ENCODE assay signal across 9 mouse cellular contexts in the genomic region with DNA sequence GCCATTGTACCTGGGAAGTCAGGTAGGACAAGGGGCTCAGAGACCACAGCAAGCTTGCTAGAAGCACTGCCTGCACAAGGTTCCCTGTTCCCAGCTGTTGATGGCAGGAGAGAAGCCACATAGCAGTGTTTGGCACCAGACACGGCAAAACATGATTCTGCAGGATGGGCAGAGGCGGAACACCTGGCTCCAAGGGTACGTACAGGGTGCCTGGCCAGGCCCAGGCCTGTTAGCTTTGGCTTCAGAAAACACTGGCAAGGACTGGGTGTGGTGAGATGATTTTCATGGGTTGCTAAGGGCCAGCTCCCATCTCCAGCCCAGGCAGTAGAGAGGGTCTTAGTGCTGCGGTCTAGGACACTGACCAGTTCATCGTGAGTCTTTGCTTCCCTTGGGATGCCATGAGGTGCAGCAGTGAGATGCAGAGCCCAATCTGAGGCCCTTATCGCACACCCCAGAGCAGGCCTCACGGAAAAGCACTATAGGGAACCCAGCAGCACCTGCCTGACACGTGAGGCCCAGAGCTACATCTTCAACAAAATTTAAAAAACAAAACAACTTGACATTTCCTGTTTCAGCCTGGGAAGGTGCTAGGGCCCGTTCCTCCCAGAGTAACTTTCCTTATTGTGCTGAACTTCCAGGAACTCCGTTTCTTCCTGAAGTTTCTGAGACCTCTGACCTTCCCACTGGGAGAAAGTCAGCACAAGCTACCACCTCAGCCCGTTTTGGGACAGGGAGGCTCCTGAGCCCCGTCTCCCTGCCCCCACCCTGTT. TPM values are rescaled to one million over a fixed set of nuclear protein-coding genes. Genes with fewer than 3 reads are reported as not detected.
DNase-seq lines count a peak whose midpoint lies in the region; ATAC-seq and TF ChIP-seq lines count a peak whose summit lies in the region.
"Had no signal": no experiment of that assay in that cellular context is flagged by ENCODE, and none has a peak within 500 bp of the region (broad histone marks: within the 10 kb centered on the region; RNA-seq: fewer than 3 reads in every experiment).

No protein-coding gene starts in this region.

- H3ac ChIP-seq in myocyte (ENCODE audit: control insufficient read depth, insufficient read length), result no peak overlapping the region

- WGBS in forebrain, postnatal 0 days, result 63% methylated on average over 12 of the region's 12 CpGs
- 64% methylated on average over 12 of the region's 12 CpGs for WGBS in forebrain, embryonic 16.5 days
- WGBS in lung, embryonic 16.5 days, result 53% methylated on average over 12 of the region's 12 CpGs
- 51% methylated on average over 12 of the region's 12 CpGs for WGBS in heart, embryonic 16.5 days

- H3K79me2 ChIP-seq in myocyte (ENCODE audit: control insufficient read depth, insufficient read depth), result no peaks in the 10 kb centered on the region

- H3K27ac ChIP-seq in forebrain, postnatal 0 days (ENCODE audit: low read depth, low read length), result peak overlapping the region; percentile 9; the same call in 1 of the 2 replicates
- no peak overlapping the region for H3K27ac ChIP-seq in forebrain, embryonic 16.5 days (ENCODE audit: low read length)
- H3K27ac ChIP-seq in lung, embryonic 16.5 days (ENCODE audit: low read length), result peak overlapping the region; percentile 37; the same call in 1 of the 2 replicates
- peak overlapping the region; percentile 84 for H3K27ac ChIP-seq in heart, embryonic 16.5 days (ENCODE audit: low read length)

- TF ChIP-seq CTCF in forebrain, postnatal 0 days (IDR thresholded peaks at IDR 0.05; ENCODE audit: low read depth), result no peak

- H3K36me3 ChIP-seq in forebrain, postnatal 0 days (ENCODE audit: insufficient read depth), result peaks cover 6% of the 10 kb centered on the region
- H3K36me3 ChIP-seq in forebrain, embryonic 16.5 days (ENCODE audit: control insufficient read depth, insufficient read depth), result no peaks in the 10 kb centered on the region
- H3K36me3 ChIP-seq in lung, embryonic 16.5 days (ENCODE audit: control insufficient read depth, insufficient read depth, low read length), result peaks cover 13% of the 10 kb centered on the region
- peaks cover 20% of the 10 kb centered on the region for H3K36me3 ChIP-seq in heart, embryonic 16.5 days (ENCODE audit: control insufficient read depth, insufficient read depth)
- no peaks in the 10 kb centered on the region for H3K36me3 ChIP-seq in myocyte (ENCODE audit: control insufficient read depth, insufficient read depth)

- H3K9me3 ChIP-seq in forebrain, postnatal 0 days (ENCODE audit: low read length), result no peaks in the 10 kb centered on the region
- H3K9me3 ChIP-seq in forebrain, embryonic 16.5 days (ENCODE audit: control insufficient read depth, low read length), result no peaks in the 10 kb centered on the region
- peaks cover 4% of the 10 kb centered on the region; the same call in 1 of the 2 replicates for H3K9me3 ChIP-seq in lung, embryonic 16.5 days (ENCODE audit: control insufficient read depth, low read length)
- H3K9me3 ChIP-seq in heart, embryonic 16.5 days (replicated peaks; ENCODE audit: control insufficient read depth, low read length), result no peaks in the 10 kb centered on the region

- no peaks in the 10 kb centered on the region for H3K27me3 ChIP-seq in forebrain, postnatal 0 days (ENCODE audit: insufficient read depth, low read length)
- H3K27me3 ChIP-seq in forebrain, embryonic 16.5 days (replicated peaks; ENCODE audit: control insufficient read depth, insufficient read depth, low read length), result no peaks in the 10 kb centered on the region
- no peaks in the 10 kb centered on the region for H3K27me3 ChIP-seq in lung, embryonic 16.5 days (ENCODE audit: control insufficient read depth, insufficient read depth, low read depth, low read length)
- no peaks in the 10 kb centered on the region for H3K27me3 ChIP-seq in heart, embryonic 16.5 days (ENCODE audit: control insufficient read depth, insufficient read depth, low read length)
- H3K27me3 ChIP-seq in myocyte (ENCODE audit: control insufficient read depth, insufficient read depth, insufficient read length), result no peaks in the 10 kb centered on the region

- H3K4me1 ChIP-seq in forebrain, postnatal 0 days (ENCODE audit: insufficient read depth), result no peaks in the 10 kb centered on the region
- H3K4me1 ChIP-seq in forebrain, embryonic 16.5 days (replicated peaks; ENCODE audit: control insufficient read depth, insufficient read depth, low read length), result peaks cover 13% of the 10 kb centered on the region
- H3K4me1 ChIP-seq in lung, embryonic 16.5 days (replicated peaks; ENCODE audit: control insufficient read depth, insufficient read depth, low read length), result peaks cover 13% of the 10 kb centered on the region
- H3K4me1 ChIP-seq in heart, embryonic 16.5 days (ENCODE audit: control insufficient read depth, insufficient read depth, low read length), result peaks cover 30% of the 10 kb centered on the region

- DNase-seq in forebrain, postnatal 0 days, result no peak
- no peak for DNase-seq in lung, postnatal 4 days
- DNase-seq in right cerebral cortex, postnatal 25 days, result no peak
- no peak for DNase-seq in ovary, postnatal 14 days (ENCODE audit: low spot score)

- no peak overlapping the region for H3K4me2 ChIP-seq in forebrain, postnatal 0 days (ENCODE audit: low read depth)
- H3K4me2 ChIP-seq in forebrain, embryonic 16.5 days (ENCODE audit: low read length), result no peak overlapping the region
- H3K4me2 ChIP-seq in lung, embryonic 16.5 days (ENCODE audit: low read depth, low read length), result no peak overlapping the region
- peak overlapping the region; percentile 31; the same call in 1 of the 2 replicates for H3K4me2 ChIP-seq in heart, embryonic 16.5 days (ENCODE audit: low read depth, low read length)
- no peak overlapping the region for H3K4me2 ChIP-seq in myocyte (ENCODE audit: low read depth)

- ATAC-seq in forebrain, postnatal 0 days, result no peak
- no peak for ATAC-seq in forebrain, embryonic 16.5 days
- no peak for ATAC-seq in lung, embryonic 16.5 days (ENCODE audit: low read depth)
- ATAC-seq in heart, embryonic 16.5 days (replicated peaks; ENCODE audit: extremely low read depth, insufficient read depth, low FRiP score), result no peak

- no peak overlapping the region for H3K9ac ChIP-seq in forebrain, postnatal 0 days
- no peak overlapping the region for H3K9ac ChIP-seq in forebrain, embryonic 16.5 days (replicated peaks; ENCODE audit: low read depth, low read length)
- peak overlapping the region; percentile 49; the same call in 1 of the 2 replicates for H3K9ac ChIP-seq in lung, embryonic 16.5 days (ENCODE audit: low read length)
- H3K9ac ChIP-seq in heart, embryonic 16.5 days (ENCODE audit: low read length), result peak overlapping the region; percentile 57

- no peak overlapping the region for H3K4me3 ChIP-seq in forebrain, postnatal 0 days (ENCODE audit: low read depth, low read length)
- no peak overlapping the region for H3K4me3 ChIP-seq in forebrain, embryonic 16.5 days (replicated peaks; ENCODE audit: low read length)
- no peak overlapping the region for H3K4me3 ChIP-seq in lung, embryonic 16.5 days (ENCODE audit: low read length)
- no peak overlapping the region for H3K4me3 ChIP-seq in heart, embryonic 16.5 days (ENCODE audit: low read length)
- H3K4me3 ChIP-seq in myocyte, result no peak overlapping the region

- no peak for TF ChIP-seq POLR2A in myocyte (IDR thresholded peaks at IDR 0.05; ENCODE audit: insufficient read length, low read depth)

TF ChIP-seq in myocyte, 11 proteins besides CTCF, POLR2A, EP300 and RAD21:
- TF ChIP-seq POLR2AphosphoS2 (IDR thresholded peaks at IDR 0.05; ENCODE audit: insufficient read length, low read depth) (peak; percentile 51), TCF3 (IDR thresholded peaks at IDR 0.05; ENCODE audit: insufficient read length, low read depth) (no peak)

RNA-seq across cellular contexts. Expression of a gene that starts 1.5 kb away (rescaled TPM):
- total RNA-seq in forebrain, postnatal 0 days (2014; rRNA removed), result 1,116 and 1,436 TPM in 2 replicates
- polyA plus RNA-seq in forebrain, postnatal 0 days (2015; fragmentation: Nextera tagmentation; extraction: Ambion mirVana), result 1,283 and 1,495 TPM in 2 replicates
- polyA plus RNA-seq in forebrain, embryonic 16.5 days (2015; fragmentation: Nextera tagmentation; extraction: Ambion mirVana), result 269 and 326 TPM in 2 replicates
- 470 and 554 TPM in 2 replicates for polyA plus RNA-seq in lung, embryonic 16.5 days (2015; fragmentation: Nextera tagmentation; extraction: Ambion mirVana)
- 588 and 662 TPM in 2 replicates for polyA plus RNA-seq in heart, embryonic 16.5 days (2015; fragmentation: Nextera tagmentation; extraction: Ambion mirVana)
- 2.3 TPM for polyA plus RNA-seq in myocyte (2012; fragmentation: generic; extraction: Trizol)

RNA-seq across cellular contexts. Expression of a gene that starts 8.0 kb away (rescaled TPM):
- 2.1 and 5.3 TPM in 2 replicates for total RNA-seq in forebrain, postnatal 0 days (2014; rRNA removed)
- 3.0 and 5.5 TPM in 2 replicates for polyA plus RNA-seq in forebrain, postnatal 0 days (2015; fragmentation: Nextera tagmentation; extraction: Ambion mirVana)
- 0.58 and 1.8 TPM in 2 replicates for polyA plus RNA-seq in forebrain, embryonic 16.5 days (2015; fragmentation: Nextera tagmentation; extraction: Ambion mirVana)
- 28.4 and 34.9 TPM in 2 replicates for polyA plus RNA-seq in lung, embryonic 16.5 days (2015; fragmentation: Nextera tagmentation; extraction: Ambion mirVana)
- 8.9 and 9.2 TPM in 2 replicates for polyA plus RNA-seq in heart, embryonic 16.5 days (2015; fragmentation: Nextera tagmentation; extraction: Ambion mirVana)
- not detected for polyA plus RNA-seq in myocyte (2012; fragmentation: generic; extraction: Trizol)

RNA-seq across cellular contexts. Expression of a gene that starts 14.8 kb away (rescaled TPM):
- 98.9 and 113 TPM in 2 replicates for total RNA-seq in forebrain, postnatal 0 days (2014; rRNA removed)
- polyA plus RNA-seq in forebrain, postnatal 0 days (2015; fragmentation: Nextera tagmentation; extraction: Ambion mirVana), result 146 and 147 TPM in 2 replicates
- polyA plus RNA-seq in forebrain, embryonic 16.5 days (2015; fragmentation: Nextera tagmentation; extraction: Ambion mirVana), result 109 TPM in 2 replicates
- 82.0 and 87.4 TPM in 2 replicates for polyA plus RNA-seq in lung, embryonic 16.5 days (2015; fragmentation: Nextera tagmentation; extraction: Ambion mirVana)
- 146 and 158 TPM in 2 replicates for polyA plus RNA-seq in heart, embryonic 16.5 days (2015; fragmentation: Nextera tagmentation; extraction: Ambion mirVana)
- polyA plus RNA-seq in myocyte (2012; fragmentation: generic; extraction: Trizol), result 112 TPM

RNA-seq across cellular contexts. Expression of a gene that starts 19.2 kb away (rescaled TPM):
- total RNA-seq in forebrain, postnatal 0 days (2014; rRNA removed), result not detected in 2 replicates
- not detected in 2 replicates for polyA plus RNA-seq in forebrain, postnatal 0 days (2015; fragmentation: Nextera tagmentation; extraction: Ambion mirVana)
- not detected in 2 replicates for polyA plus RNA-seq in forebrain, embryonic 16.5 days (2015; fragmentation: Nextera tagmentation; extraction: Ambion mirVana)
- 0.34 and 6.1 TPM in 2 replicates for polyA plus RNA-seq in lung, embryonic 16.5 days (2015; fragmentation: Nextera tagmentation; extraction: Ambion mirVana)
- polyA plus RNA-seq in heart, embryonic 16.5 days (2015; fragmentation: Nextera tagmentation; extraction: Ambion mirVana), result 0.22 and 0.37 TPM in 2 replicates
- not detected for polyA plus RNA-seq in myocyte (2012; fragmentation: generic; extraction: Trizol)
- total RNA-seq: left cerebral cortex, postnatal 4 days had no signal

RNA-seq across cellular contexts. Expression of a gene that starts 19.3 kb away (rescaled TPM):
- not detected in 2 replicates for total RNA-seq in forebrain, postnatal 0 days (2014; rRNA removed)
- polyA plus RNA-seq in forebrain, postnatal 0 days (2015; fragmentation: Nextera tagmentation; extraction: Ambion mirVana), result not detected in 2 replicates
- polyA plus RNA-seq in forebrain, embryonic 16.5 days (2015; fragmentation: Nextera tagmentation; extraction: Ambion mirVana), result not detected in 2 replicates
- not detected in 2 replicates for polyA plus RNA-seq in lung, embryonic 16.5 days (2015; fragmentation: Nextera tagmentation; extraction: Ambion mirVana)
- polyA plus RNA-seq in heart, embryonic 16.5 days (2015; fragmentation: Nextera tagmentation; extraction: Ambion mirVana), result 0.38 TPM in 1 of 2 replicates, not detected in the other
- polyA plus RNA-seq in myocyte (2012; fragmentation: generic; extraction: Trizol), result not detected
- total RNA-seq: left cerebral cortex, postnatal 4 days had no signal

Comparison
In these comparisons a context has a peak if more than half of its experiments do, and no peak if none do; other contexts are left out.
1. H3K9ac ChIP-seq: peak in lung, embryonic 16.5 days (single experiment) and heart, embryonic 16.5 days (single experiment); none in forebrain, postnatal 0 days (single experiment) and forebrain, embryonic 16.5 days (single experiment).
2. RNA of a gene that starts 1.5 kb away (polyA plus RNA-seq): 1,283 to 1,495 TPM in forebrain, postnatal 0 days, 588 to 662 TPM in heart, embryonic 16.5 days, 470 to 554 TPM in lung, embryonic 16.5 days and 269 to 326 TPM in forebrain, embryonic 16.5 days; 2.3 TPM in myocyte (single experiment); every median in the first group is over 10 times any median in the second.